Mouse (Mus musculus): ENCODE results near the gene Afap1l2. TPM values are rescaled to one million over a fixed set of nuclear protein-coding genes. Genes with fewer than 3 reads are reported as not detected.

The Afap1l2 gene
- polyA plus RNA-seq, 1 experiment, result 15.2 TPM

DNA sequence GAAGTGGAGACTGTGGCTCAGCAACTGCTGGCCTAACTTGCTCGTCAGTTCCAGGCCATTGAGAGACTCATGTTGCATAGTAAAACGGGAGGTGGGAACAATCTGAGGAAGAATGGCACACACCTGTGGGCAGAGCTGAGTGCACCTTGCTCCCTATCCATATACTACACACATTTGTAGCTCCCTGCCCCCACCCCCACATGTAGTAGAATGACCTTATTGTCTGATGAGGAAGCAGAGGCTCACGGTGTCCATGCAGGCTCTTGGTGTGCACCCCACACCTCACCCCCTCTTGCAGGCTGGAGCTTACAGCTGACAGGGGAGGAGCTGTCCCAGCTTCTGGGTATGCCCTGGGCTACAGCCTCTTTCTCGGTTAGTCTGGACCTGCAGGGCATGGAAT, 140.3 kb downstream of the Afap1l2 start:
- Histone ChIP-seq H3K4me2 (ENCODE audit: low read depth) (no peak overlapping the region), H3K79me2 (ENCODE audit: control insufficient read depth, insufficient read depth) (no peaks in the 10 kb centered on the region), H3ac (ENCODE audit: control insufficient read depth, insufficient read length) (no peak overlapping the region), H3K27me3 (ENCODE audit: control insufficient read depth, insufficient read depth, insufficient read length) (peaks cover 4% of the 10 kb centered on the region), H3K36me3 (ENCODE audit: control insufficient read depth, insufficient read depth) (no peaks in the 10 kb centered on the region), H3K4me3 (no peak overlapping the region)
- TF ChIP-seq USF1 (IDR thresholded peaks at IDR 0.05; ENCODE audit: low read depth) (no peak), MYOD1 (IDR thresholded peaks at IDR 0.05; ENCODE audit: control insufficient read depth in 1 of 3, insufficient read length in 2 of 3, low read depth in 2 of 3) (no peak), TCF12 (IDR thresholded peaks at IDR 0.05; ENCODE audit: insufficient read depth, poor library complexity, severe bottlenecking) (no peak), MAX (IDR thresholded peaks at IDR 0.05; ENCODE audit: low read depth) (no peak), CEBPB (IDR thresholded peaks at IDR 0.05; ENCODE audit: insufficient read depth, poor library complexity, severe bottlenecking) (no peak), POLR2AphosphoS2 (IDR thresholded peaks at IDR 0.05; ENCODE audit: insufficient read length, low read depth) (no peak), SRF (IDR thresholded peaks at IDR 0.05; ENCODE audit: control insufficient read depth, insufficient read length, low read depth) (no peak), REST (IDR thresholded peaks at IDR 0.05; ENCODE audit: insufficient read depth, insufficient read length) (no peak), TCF3 (IDR thresholded peaks at IDR 0.05; ENCODE audit: insufficient read length, low read depth) (no peak)

Other genes with a start within 250 kb of the Afap1l2 start
- 5.5 TPM for gene Ccdc186, start 186.0 kb downstream of the Afap1l2 start, polyA plus RNA-seq (2012; fragmentation: generic; extraction: Trizol)
- not detected for gene Tdrd1, start 182.0 kb downstream of the Afap1l2 start, polyA plus RNA-seq (2012; fragmentation: generic; extraction: Trizol)
- gene Vwa2, start 134.0 kb downstream of the Afap1l2 start, polyA plus RNA-seq (2012; fragmentation: generic; extraction: Trizol), result 0.08 TPM